Mouse (Mus musculus) lung, postnatal 0 days (tissue): ENCODE data around the gene Copb1.

ENCODE experiments used
- CTCF ChIP-seq: IDR thresholded peaks from 2 replicates; pipeline ENCODE4 v1.5.1; 2016; ENCODE audit warnings: antibody characterized with exemption, mild to moderate bottlenecking
- EP300 ChIP-seq: IDR thresholded peaks from 2 replicates; pipeline ENCODE4 v1.6.1; 2016; ENCODE audit warnings: antibody characterized with exemption, mild to moderate bottlenecking, control low read depth

GRCm38 (mm10) chr7:114182708-114183107 lies 71.8 kb downstream of the Copb1 start:
- TF ChIP-seq EP300 (no peak), CTCF (no peak)
